Mouse (Mus musculus) ES-CJ7 (cell line): ENCODE results near the gene Mst1r.

Experiments used
- DNase-seq: peaks from one replicate; pipeline ENCODE4 v3.0.0; 2011; ENCODE audit warnings: low read depth, low spot score

The Mst1r gene

GRCm38 (mm10) chr9:107906252-107906966 is at the start of gene Mst1r:
TSS of gene Mst1r (plus strand) at chr9:107906873.
- DNase-seq: peak; percentile 74

- no peak for DNase-seq
These were observed 48.3 kb upstream of the Mst1r start for GRCm38 (mm10) chr9:107858343-107858742.

GRCm38 (mm10) chr9:107864493-107864892 is 42.2 kb upstream of the Mst1r start:
- no peak for DNase-seq

GRCm38 (mm10) chr9:107866081-107866480 is 40.6 kb upstream of the Mst1r start:
- DNase-seq: peak; percentile 63

- peak; percentile 92 for DNase-seq
These were observed 34.1 kb upstream of the Mst1r start for GRCm38 (mm10) chr9:107872350-107873098.

GRCm38 (mm10) chr9:107873137-107873536 is 33.5 kb upstream of the Mst1r start, which contains the start of gene Rbm6:
TSS of gene Rbm6 (minus strand) at chr9:107873237.
- no peak for DNase-seq

- DNase-seq: no peak
These were observed 26.3 kb upstream of the Mst1r start for GRCm38 (mm10) chr9:107880411-107880810.

GRCm38 (mm10) chr9:107887804-107888266 is 18.8 kb upstream of the Mst1r start, which contains the start of gene Mon1a:
TSS of gene Mon1a (plus strand) at chr9:107888151.
- peak; percentile 85 for DNase-seq

GRCm38 (mm10) chr9:107888267-107888850 is 18.3 kb upstream of the Mst1r start:
- peak; percentile 55 for DNase-seq

GRCm38 (mm10) chr9:107890260-107890659 is 16.4 kb upstream of the Mst1r start:
- DNase-seq: no peak

- peak; percentile 50 for DNase-seq
These were observed 15.7 kb upstream of the Mst1r start for GRCm38 (mm10) chr9:107891023-107891422.

GRCm38 (mm10) chr9:107898563-107898962 is 8.1 kb upstream of the Mst1r start:
- DNase-seq: no peak

GRCm38 (mm10) chr9:107899855-107900254 is 6.8 kb upstream of the Mst1r start:
- DNase-seq: no peak

- DNase-seq: peak; percentile 93
These were observed 5.6 kb upstream of the Mst1r start for GRCm38 (mm10) chr9:107900840-107901626.

GRCm38 (mm10) chr9:107901627-107901914 is 5.1 kb upstream of the Mst1r start:
- DNase-seq: no peak

GRCm38 (mm10) chr9:107904726-107905125 is 1.9 kb upstream of the Mst1r start:
- peak; percentile 91 for DNase-seq

- DNase-seq: no peak
These were observed 511 bp downstream of the Mst1r start for GRCm38 (mm10) chr9:107906967-107907800.

- no peak for DNase-seq
These were observed 1.1 kb downstream of the Mst1r start for GRCm38 (mm10) chr9:107907801-107908120.

GRCm38 (mm10) chr9:107908410-107909158 is 1.9 kb downstream of the Mst1r start:
- DNase-seq: no peak
